Mouse (Mus musculus) left cerebral cortex, adult 2 months (tissue): ENCODE results near the gene Itpkb. TPM values are rescaled to one million over a fixed set of nuclear protein-coding genes. Genes with fewer than 3 reads are reported as not detected.
"Not testable (repeated sequence)": the region's sequence is repeated elsewhere in the genome, so short reads cannot be mapped to it uniquely, and the experiment has no call there.

Source experiments
- DNase-seq, 2 experiments: peaks; one replicate each; pipeline ENCODE4 v3.0.0; 2021 to 2022; ENCODE audit warnings: low spot score in 2 of 2, mixed read lengths in 1 of 2; ENCODE audit errors: extremely low spot score in 1 of 2
- H3K27ac ChIP-seq: fragments of 200-600 bp; 2 replicates; pipeline ENCODE4 v1.8.1; 2022
- H3K4me3 ChIP-seq: fragments of 200-600 bp; 2 replicates; pipeline ENCODE4 v1.8.1; 2022
- CTCF ChIP-seq: fragments of 200-600 bp; IDR thresholded peaks from 2 replicates; pipeline ENCODE4 v1.8.1; 2022; ENCODE audit warnings: antibody characterized with exemption, mild to moderate bottlenecking, moderate library complexity
- intact Hi-C: fragments of 180-260 bp; cut with DNase I; formaldehyde crosslinking; loops from one replicate; pipeline ENCODE4 v1.15.1; 2025
- total RNA-seq, 2 experiments: library from RNA; stranded (reverse); gene quantifications; 2 replicates each; pipeline ENCODE4 v1.2.3; 2021

Itpkb gene
- total RNA-seq, 2 experiments from 2014 or later: 17.9 to 18.2 TPM

- intact Hi-C loops: loop anchor here (2.0 kb wide), 2 partner anchors 22 to 32 kb away; no protein-coding TSS in a partner anchor
- peak overlapping the region; percentile 50 for H3K4me3 ChIP-seq
- peak overlapping the region; percentile 96 for H3K27ac ChIP-seq
- DNase-seq: peak; percentile 92 to 93
- TF ChIP-seq CTCF: peak; percentile 25
These were observed 35.0 kb downstream of the Itpkb start for GRCm38 (mm10) chr1:180365180-180365810.

- peak overlapping the region; percentile 50 for H3K4me3 ChIP-seq
- no peak for DNase-seq
- intact Hi-C loops: loop anchor here (2.0 kb wide), 2 partner anchors 21 to 33 kb away; no protein-coding TSS in a partner anchor
- TF ChIP-seq CTCF: no peak
- peak overlapping the region; percentile 96 for H3K27ac ChIP-seq
These were observed 35.9 kb downstream of the Itpkb start for GRCm38 (mm10) chr1:180365983-180366811.

GRCm38 (mm10) chr1:180367045-180367619 is 36.8 kb downstream of the Itpkb start:
- intact Hi-C loops: no loop called here
- Histone ChIP-seq H3K27ac (peak overlapping the region; percentile 96; the same call in 1 of the 2 replicates), H3K4me3 (no peak overlapping the region)
- DNase-seq: no peak
- no peak for TF ChIP-seq CTCF

- intact Hi-C loops: no loop called here
- Histone ChIP-seq H3K27ac (no peak overlapping the region), H3K4me3 (no peak overlapping the region)
- TF ChIP-seq CTCF: no peak
- no peak for DNase-seq
These were observed 37.3 kb downstream of the Itpkb start for GRCm38 (mm10) chr1:180367626-180368025.

- no peak for TF ChIP-seq CTCF
- no peak overlapping the region for H3K27ac ChIP-seq
- DNase-seq: no peak
- intact Hi-C loops: no loop called here
- H3K4me3 ChIP-seq: no peak overlapping the region
These were observed 37.8 kb downstream of the Itpkb start for GRCm38 (mm10) chr1:180368112-180368511.

- intact Hi-C loops: no loop called here
- H3K27ac ChIP-seq: no peak overlapping the region
- TF ChIP-seq CTCF: no peak
- DNase-seq: no peak
- H3K4me3 ChIP-seq: no peak overlapping the region
These were observed 38.4 kb downstream of the Itpkb start for GRCm38 (mm10) chr1:180368646-180369045.

- intact Hi-C loops: no loop called here
- DNase-seq: no peak
- no peak for TF ChIP-seq CTCF
- H3K4me3 ChIP-seq: no peak overlapping the region
- no peak overlapping the region for H3K27ac ChIP-seq
These were observed 40.8 kb downstream of the Itpkb start for GRCm38 (mm10) chr1:180370858-180371652.

GRCm38 (mm10) chr1:180372258-180372657 is 42.0 kb downstream of the Itpkb start:
- DNase-seq, H3K27ac ChIP-seq, intact Hi-C loops, H3K4me3 ChIP-seq: not testable (repeated sequence)

- Histone ChIP-seq H3K27ac (no peak overlapping the region), H3K4me3 (no peak overlapping the region)
- DNase-seq: no peak
- no peak for TF ChIP-seq CTCF
- intact Hi-C loops: no loop called here
These were observed 46.3 kb downstream of the Itpkb start for GRCm38 (mm10) chr1:180376598-180376997.

GRCm38 (mm10) chr1:180379559-180379958 is 49.3 kb downstream of the Itpkb start:
- Histone ChIP-seq H3K4me3 (no peak overlapping the region), H3K27ac (no peak overlapping the region)
- intact Hi-C loops: no loop called here
- DNase-seq: no peak
- TF ChIP-seq CTCF: no peak

GRCm38 (mm10) chr1:180382358-180382757 is 52.1 kb downstream of the Itpkb start:
- intact Hi-C loops: no loop called here
- no peak for TF ChIP-seq CTCF
- Histone ChIP-seq H3K27ac (no peak overlapping the region), H3K4me3 (no peak overlapping the region)
- DNase-seq: no peak
